Mouse (Mus musculus): Measurements from ENCODE around the gene Actl9. TPM values are rescaled to one million over a fixed set of nuclear protein-coding genes. Genes with fewer than 3 reads are reported as not detected.

The Actl9 gene
- polyA plus RNA-seq (2015; fragmentation: Illumina TruSeq; extraction: RNeasy Lipid Tissue Mini Kit (QIAGEN cat#74804); ENCODE audit: insufficient read depth, low read depth, low replicate concordance) = not detected

DNA sequence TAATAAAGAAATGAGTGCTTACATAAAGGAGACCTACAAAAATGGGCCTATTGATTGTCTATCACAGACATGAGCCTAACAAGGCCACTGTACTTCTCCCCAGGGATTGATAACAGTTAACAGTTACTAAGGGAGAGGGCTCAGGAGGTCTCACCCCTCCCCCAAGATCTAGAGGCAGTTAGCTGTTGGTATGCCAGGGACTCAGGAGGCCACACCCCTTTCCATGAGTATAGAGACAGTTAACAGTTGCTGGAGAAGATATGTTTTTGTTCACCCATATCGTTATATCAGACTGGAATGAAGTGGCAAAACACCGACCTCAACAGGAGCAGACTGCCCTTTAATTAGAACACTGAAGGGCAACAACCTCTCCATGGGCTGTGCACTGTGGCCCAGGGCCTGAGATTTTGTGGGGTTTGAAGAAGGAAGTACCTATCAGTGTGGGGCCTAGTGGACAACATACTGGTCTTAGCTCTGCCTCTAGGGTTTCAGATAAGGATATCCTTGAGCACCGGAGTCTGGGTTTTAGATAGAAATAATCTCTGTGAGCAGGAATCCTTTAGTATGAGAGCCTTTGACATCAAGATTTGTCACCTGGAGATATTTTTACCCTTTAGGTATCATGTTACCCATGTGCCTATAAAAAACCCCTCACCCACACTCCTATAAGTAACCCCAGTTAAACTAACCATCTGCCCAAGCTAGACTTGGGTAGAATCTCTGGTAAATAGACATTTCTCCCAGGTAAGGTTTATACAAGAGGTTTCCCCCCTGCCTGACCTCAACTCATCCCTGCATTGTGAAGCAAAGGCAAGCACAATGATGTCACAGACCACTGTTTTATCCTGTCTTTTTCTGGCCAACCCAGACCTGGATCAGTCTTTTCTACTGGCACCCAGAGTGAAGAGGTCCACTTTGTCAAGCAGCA, at the start of gene Actl9:
Actl9 (plus strand) TSS at position 878 of the 928 bp plus-strand sequence.

DNA sequence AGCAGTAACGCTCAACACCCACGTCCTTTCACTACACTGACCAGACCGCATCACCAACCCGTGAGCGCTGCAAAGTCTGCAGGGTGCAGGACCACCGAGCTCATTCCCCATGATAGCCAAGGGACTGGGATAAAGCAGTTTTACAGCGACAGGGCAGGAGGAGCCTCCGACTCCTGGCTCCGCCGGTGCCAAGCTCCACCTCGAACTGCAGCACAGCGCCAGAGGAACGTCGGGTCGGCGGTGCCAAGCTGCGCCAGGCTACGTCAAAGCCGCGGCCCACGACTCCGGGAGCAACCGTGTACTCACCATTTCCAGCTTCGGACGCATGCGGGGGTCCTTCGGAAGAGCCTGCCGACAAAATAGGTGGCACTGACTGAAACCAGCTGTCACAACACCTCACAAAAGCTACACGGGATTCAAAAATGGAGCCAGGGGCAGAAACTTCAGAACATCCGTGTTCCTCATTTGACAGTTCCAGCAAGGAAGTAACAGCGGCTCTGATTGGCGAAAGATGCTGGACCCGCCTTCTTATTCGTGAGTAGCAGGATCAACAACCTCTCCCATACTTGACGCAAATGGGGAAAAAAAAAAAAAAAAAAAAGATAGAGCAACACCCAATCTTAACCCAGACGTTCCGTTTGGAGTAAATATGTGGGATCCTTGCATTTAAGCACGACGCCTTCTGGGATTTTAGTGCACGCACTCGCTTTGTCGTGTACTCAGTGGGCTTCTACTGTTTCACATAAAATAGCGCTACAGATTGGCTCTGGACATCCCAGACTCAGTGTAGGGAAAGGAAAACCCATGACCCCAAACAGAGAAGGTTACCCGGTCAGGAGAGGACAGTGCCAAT, 38.3 kb upstream of the Actl9 start, which contains the start of gene Zfp101:
Zfp101 (minus strand) TSS at position 460 of the 853 bp plus-strand sequence.

Other genes starting within 250 kb of the Actl9 start
- gene Olfr239, start 241.6 kb upstream of the Actl9 start, polyA plus RNA-seq (2015; fragmentation: Illumina TruSeq; extraction: RNeasy Lipid Tissue Mini Kit (QIAGEN cat#74804); ENCODE audit: insufficient read depth, low read depth, low replicate concordance) = not detected
- not detected for gene Olfr1564, start 211.2 kb upstream of the Actl9 start, polyA plus RNA-seq (2015; fragmentation: Illumina TruSeq; extraction: RNeasy Lipid Tissue Mini Kit (QIAGEN cat#74804); ENCODE audit: insufficient read depth, low read depth, low replicate concordance)
- 1.7 TPM for gene Zfp955a, start 177.8 kb upstream of the Actl9 start, polyA plus RNA-seq (2015; fragmentation: Illumina TruSeq; extraction: RNeasy Lipid Tissue Mini Kit (QIAGEN cat#74804); ENCODE audit: insufficient read depth, low read depth, low replicate concordance)
- not detected for gene Olfr63, start 168.2 kb upstream of the Actl9 start, polyA plus RNA-seq (2015; fragmentation: Illumina TruSeq; extraction: RNeasy Lipid Tissue Mini Kit (QIAGEN cat#74804); ENCODE audit: insufficient read depth, low read depth, low replicate concordance)
- gene Zfp955b, start 143.4 kb upstream of the Actl9 start, polyA plus RNA-seq (2015; fragmentation: Illumina TruSeq; extraction: RNeasy Lipid Tissue Mini Kit (QIAGEN cat#74804); ENCODE audit: insufficient read depth, low read depth, low replicate concordance) = 1.2 TPM
- 1.5 TPM for gene Zfp81, start 74.0 kb upstream of the Actl9 start, polyA plus RNA-seq (2015; fragmentation: Illumina TruSeq; extraction: RNeasy Lipid Tissue Mini Kit (QIAGEN cat#74804); ENCODE audit: insufficient read depth, low read depth, low replicate concordance)
- 4.3 TPM for gene Zfp101, start 38.3 kb upstream of the Actl9 start, polyA plus RNA-seq (2015; fragmentation: Illumina TruSeq; extraction: RNeasy Lipid Tissue Mini Kit (QIAGEN cat#74804); ENCODE audit: insufficient read depth, low read depth, low replicate concordance)
- gene Adamts10, start 91.3 kb downstream of the Actl9 start, polyA plus RNA-seq (2015; fragmentation: Illumina TruSeq; extraction: RNeasy Lipid Tissue Mini Kit (QIAGEN cat#74804); ENCODE audit: insufficient read depth, low read depth, low replicate concordance) = 19.4 TPM
- gene Myo1f, start 122.8 kb downstream of the Actl9 start, polyA plus RNA-seq (2015; fragmentation: Illumina TruSeq; extraction: RNeasy Lipid Tissue Mini Kit (QIAGEN cat#74804); ENCODE audit: insufficient read depth, low read depth, low replicate concordance) = 2.0 TPM
- gene Zfp414, start 196.2 kb downstream of the Actl9 start, polyA plus RNA-seq (2015; fragmentation: Illumina TruSeq; extraction: RNeasy Lipid Tissue Mini Kit (QIAGEN cat#74804); ENCODE audit: insufficient read depth, low read depth, low replicate concordance) = 9.2 TPM
- gene Pram1, start 205.2 kb downstream of the Actl9 start, polyA plus RNA-seq (2015; fragmentation: Illumina TruSeq; extraction: RNeasy Lipid Tissue Mini Kit (QIAGEN cat#74804); ENCODE audit: insufficient read depth, low read depth, low replicate concordance) = not detected